Mouse (Mus musculus) MEL (cell line): ENCODE measurements around the gene Olfr1178. TPM values are rescaled to one million over a fixed set of nuclear protein-coding genes. Genes with fewer than 3 reads are reported as not detected.

Source experiments
- DNase-seq: peaks from one replicate; pipeline ENCODE4 v3.0.0; 2011; ENCODE audit warnings: low read depth, low spot score
- H3K27ac ChIP-seq: 2 replicates; pipeline ENCODE4 v1.5.1; 2012; ENCODE audit warnings: low read depth, mild to moderate bottlenecking, control low read depth, low read length, moderate library complexity; ENCODE audit not compliant: control insufficient read depth
- H3K27me3 ChIP-seq, 2 experiments: fragments of 150-350 bp in 1 of 2; sonication (generic) in 1 of 2; 2 replicates each; pipeline ENCODE4 v1.6.1; 2012; ENCODE audit warnings: low read length in 2 of 2, mild to moderate bottlenecking in 2 of 2, improper control_type of control experiment in 1 of 2, moderate library complexity in 1 of 2; ENCODE audit not compliant: insufficient read depth in 2 of 2, control insufficient read depth in 1 of 2
- H3K36me3 ChIP-seq, 2 experiments: 2 replicates each; pipeline ENCODE4 v1.6.1; 2012 to 2014; ENCODE audit warnings: low read length in 2 of 2, improper control_type of control experiment in 1 of 2, inconsistent platforms in 1 of 2, mild to moderate bottlenecking in 1 of 2; ENCODE audit not compliant: insufficient read depth in 2 of 2, control insufficient read depth in 1 of 2
- H3K4me1 ChIP-seq, 2 experiments: fragments of 150-350 bp in 1 of 2; sonication (generic) in 1 of 2; 2 replicates each; pipeline ENCODE4 v1.6.1; 2012; ENCODE audit warnings: low read length in 2 of 2, improper control_type of control experiment in 1 of 2, mild to moderate bottlenecking in 1 of 2; ENCODE audit not compliant: insufficient read depth in 2 of 2, control insufficient read depth in 1 of 2
- H3K4me3 ChIP-seq, 2 experiments: fragments of 150-350 bp in 1 of 2; sonication (generic) in 1 of 2; 2 replicates each; pipeline ENCODE4 v1.5.1; 2012; ENCODE audit warnings: low read depth in 2 of 2, low read length in 2 of 2, mild to moderate bottlenecking in 2 of 2, moderate library complexity in 2 of 2, control low read depth in 1 of 2, improper control_type of control experiment in 1 of 2; ENCODE audit not compliant: control insufficient read depth in 1 of 2, insufficient read depth in 1 of 2
- H3K79me2 ChIP-seq: 2 replicates; pipeline ENCODE4 v1.6.1; 2012; ENCODE audit warnings: mild to moderate bottlenecking, low read length, moderate library complexity; ENCODE audit not compliant: control insufficient read depth, poor library complexity, insufficient read depth
- H3K9ac ChIP-seq: 2 replicates; pipeline ENCODE4 v1.6.1; 2012; ENCODE audit warnings: low read depth, mild to moderate bottlenecking, control low read depth, low read length, moderate library complexity; ENCODE audit not compliant: control insufficient read depth, poor library complexity, severe bottlenecking
- H3K9me3 ChIP-seq: fragments of 150-350 bp; sonication (generic); replicated peaks from 2 replicates; pipeline ENCODE4 v1.6.1; 2012; ENCODE audit warnings: mild to moderate bottlenecking, low read length, improper control_type of control experiment, moderate library complexity; ENCODE audit not compliant: insufficient read depth
- E2F4 ChIP-seq: IDR thresholded peaks from 2 replicates; pipeline ENCODE4 v1.6.1; 2011; ENCODE audit warnings: low read depth, low read length, improper control_type of control experiment, borderline replicate concordance
- EP300 ChIP-seq, 2 experiments: IDR thresholded peaks; 2 replicates each; pipeline ENCODE4 v1.6.1; 2011; ENCODE audit warnings: improper control_type of control experiment in 2 of 2, low read length in 2 of 2, low read depth in 1 of 2, mild to moderate bottlenecking in 1 of 2
- GABPA ChIP-seq: IDR thresholded peaks from 2 replicates; pipeline ENCODE4 v1.6.1; 2012; ENCODE audit warnings: low read depth, mild to moderate bottlenecking, inconsistent platforms, low read length, improper control_type of control experiment, moderate library complexity
- HCFC1 ChIP-seq: IDR thresholded peaks from 2 replicates; pipeline ENCODE4 v1.6.1; 2012; ENCODE audit warnings: low read depth, mild to moderate bottlenecking, inconsistent platforms, low read length, improper control_type of control experiment, moderate library complexity
- JUND ChIP-seq: IDR thresholded peaks from 2 replicates; pipeline ENCODE4 v1.6.1; 2011; ENCODE audit warnings: low read depth, mild to moderate bottlenecking, improper control_type of control experiment, low read length
- MYB ChIP-seq: IDR thresholded peaks from 2 replicates; pipeline ENCODE4 v1.6.1; 2011; ENCODE audit warnings: mild to moderate bottlenecking, low read depth, low read length, improper control_type of control experiment
- NELFE ChIP-seq: IDR thresholded peaks from 2 replicates; pipeline ENCODE4 v1.6.1; 2011; ENCODE audit warnings: low read depth, low read length, improper control_type of control experiment
- POLR2A ChIP-seq, 2 experiments: IDR thresholded peaks; 2 replicates each; pipeline ENCODE4 v1.6.1; 2011 to 2012; ENCODE audit warnings: low read length in 2 of 2, mild to moderate bottlenecking in 2 of 2, control low read depth in 1 of 2, improper control_type of control experiment in 1 of 2, low read depth in 1 of 2, moderate library complexity in 1 of 2; ENCODE audit not compliant: control insufficient read depth in 1 of 2, insufficient read depth in 1 of 2, poor library complexity in 1 of 2
- RCOR1 ChIP-seq: IDR thresholded peaks from 2 replicates; pipeline ENCODE4 v1.6.1; 2012; ENCODE audit warnings: low read depth, mild to moderate bottlenecking, inconsistent platforms, low read length, improper control_type of control experiment
- TBP ChIP-seq: IDR thresholded peaks from 2 replicates; pipeline ENCODE4 v1.8.0; 2011; ENCODE audit warnings: low read depth, low read length, improper control_type of control experiment
- ZKSCAN1 ChIP-seq: IDR thresholded peaks from 2 replicates; pipeline ENCODE4 v1.6.1; 2012; ENCODE audit warnings: low read depth, mild to moderate bottlenecking, inconsistent platforms, low read length, improper control_type of control experiment, moderate library complexity
- ZNF384 ChIP-seq: IDR thresholded peaks from 2 replicates; pipeline ENCODE4 v1.6.1; 2012; ENCODE audit warnings: low read depth, mild to moderate bottlenecking, inconsistent platforms, low read length, improper control_type of control experiment
- polyA plus RNA-seq, 2 experiments: library from polyadenylated mRNA; stranded (reverse) in 1 of 2; unstranded in 1 of 2; fragments of >175 nt in 1 of 2; fragments of >200 nt in 1 of 2; gene quantifications; 2 replicates each; pipeline versions ENCODE4 v1.2.1 to v1.2.4; 2012; ENCODE audit warnings: low replicate concordance in 2 of 2, low read depth in 1 of 2; ENCODE audit not compliant: insufficient read length in 2 of 2, insufficient read depth in 1 of 2, missing spikeins in 1 of 2
- total RNA-seq: library from RNA; depleted of rRNA; stranded (reverse); fragments of 300-350 nt; gene quantifications from 2 replicates; pipeline ENCODE4 v1.2.3, GENCODE M21; 2012

Gene Olfr1178
- total and polyA plus RNA-seq, 3 experiments: not detected

- Histone ChIP-seq H3K27me3 (no peaks in the 10 kb centered on the region), H3K4me1 (no peaks in the 10 kb centered on the region), H3K36me3 (no peaks in the 10 kb centered on the region), H3K9ac (no peak within 1 kb of the TSS), H3K9me3 (no peaks in the 10 kb centered on the region), H3K27ac (no peak within 1 kb of the TSS), H3K4me3 (no peak within 1 kb of the TSS), H3K79me2 (no peaks in the 10 kb centered on the region)
- DNase-seq: no peak
- TF ChIP-seq GABPA (no peak), NELFE (no peak)
Measured at GRCm38 (mm10) chr2:88406353-88406752, 19.5 kb downstream of the Olfr1178 start, which contains the start of gene Olfr1179. Olfr1179 (minus strand) TSS chr2:88406453.

DNA sequence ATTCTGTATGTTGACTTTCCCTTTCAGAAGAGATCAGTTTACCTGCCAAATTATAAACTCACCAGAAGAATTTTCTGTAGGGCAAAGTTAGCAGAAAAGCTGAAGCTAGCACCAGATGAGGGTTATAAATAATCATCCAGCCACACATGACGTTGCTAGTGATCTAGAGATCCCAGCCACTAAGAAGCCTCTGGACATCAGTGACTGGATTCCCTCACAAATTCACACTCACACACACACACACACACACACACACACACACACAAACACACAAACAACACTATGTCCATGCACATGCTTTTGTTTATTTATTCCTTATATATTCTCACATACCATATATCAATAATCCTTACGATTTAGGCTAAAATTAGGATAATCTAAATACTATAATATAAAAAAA, 32.2 kb downstream of the Olfr1178 start, which contains the start of gene Olfr1180:
Olfr1180 (minus strand) TSS at position 101 of the 400 bp plus-strand sequence.
- Histone ChIP-seq H3K27me3 (no peaks in the 10 kb centered on the region), H3K4me1 (no peaks in the 10 kb centered on the region), H3K9me3 (no peaks in the 10 kb centered on the region), H3K36me3 (no peaks in the 10 kb centered on the region), H3K4me3 (no peak within 1 kb of the TSS), H3K27ac (no peak within 1 kb of the TSS), H3K9ac (no peak within 1 kb of the TSS), H3K79me2 (no peaks in the 10 kb centered on the region)
- DNase-seq: no peak
- no peak for TF ChIP-seq ZKSCAN1
- TF ChIP-seq JUND: no peak
- TF ChIP-seq EP300 (IDR thresholded peaks at IDR 0.05; ENCODE audit: low read depth in 1 of 2, low read length in 2 of 2): no peak

DNA sequence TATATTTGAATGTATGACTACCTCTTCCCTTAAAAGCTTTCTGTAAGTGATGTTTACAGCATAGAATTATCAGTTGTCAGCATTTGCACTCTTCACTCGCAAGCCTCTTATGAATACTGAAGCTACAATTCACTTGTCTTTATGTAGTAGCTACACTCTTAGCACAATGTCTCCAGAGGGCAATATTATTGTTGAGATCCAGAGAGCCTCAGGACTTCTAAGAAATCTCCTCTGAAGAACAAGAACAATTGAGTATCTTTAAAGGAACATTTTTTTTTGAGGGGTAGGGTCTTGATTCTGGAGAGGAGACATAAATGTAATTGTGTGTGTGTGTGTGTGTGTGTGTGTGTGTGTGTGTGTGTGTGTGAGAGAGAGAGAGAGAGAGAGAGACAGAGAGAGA, 39.2 kb downstream of the Olfr1178 start, which contains the start of gene Olfr1181:
Olfr1181 (minus strand) TSS at position 101 of the 400 bp plus-strand sequence.
- Histone ChIP-seq H3K27me3 (no peaks in the 10 kb centered on the region), H3K79me2 (no peaks in the 10 kb centered on the region), H3K9me3 (no peaks in the 10 kb centered on the region), H3K4me3 (no peak within 1 kb of the TSS), H3K36me3 (no peaks in the 10 kb centered on the region), H3K9ac (no peak within 1 kb of the TSS), H3K4me1 (no peaks in the 10 kb centered on the region), H3K27ac (no peak within 1 kb of the TSS)
- no peak for DNase-seq
- TF ChIP-seq POLR2A (IDR thresholded peaks at IDR 0.05; ENCODE audit: control insufficient read depth in 1 of 2, insufficient read depth in 1 of 2, low read depth in 1 of 2, low read length in 2 of 2, poor library complexity in 1 of 2) (no peak), JUND (no peak)

GRCm38 (mm10) chr2:88449031-88449430, 62.2 kb downstream of the Olfr1178 start, which contains the start of gene Gm13757:
Gm13757 (minus strand) TSS chr2:88449131.
- no peaks in the 10 kb centered on the region for H3K9me3 ChIP-seq
- H3K36me3 ChIP-seq: no peaks in the 10 kb centered on the region
- no peak within 1 kb of the TSS for H3K9ac ChIP-seq
- TF ChIP-seq TBP: no peak
- TF ChIP-seq NELFE: no peak
- no peak for TF ChIP-seq RCOR1
- no peak for TF ChIP-seq E2F4
- no peak for TF ChIP-seq GABPA
- TF ChIP-seq ZNF384: no peak
- no peak for TF ChIP-seq JUND
- no peak for TF ChIP-seq MYB
- no peak for TF ChIP-seq HCFC1
- H3K79me2 ChIP-seq: no peaks in the 10 kb centered on the region
- H3K4me3 ChIP-seq: no peak within 1 kb of the TSS
- H3K27ac ChIP-seq: no peak within 1 kb of the TSS
- no peak for DNase-seq
- H3K4me1 ChIP-seq: no peaks in the 10 kb centered on the region
- H3K27me3 ChIP-seq: no peaks in the 10 kb centered on the region
